Mouse (Mus musculus): Measurements from ENCODE around the gene Shisa9.

- no peak for TF ChIP-seq ZKSCAN1 (IDR thresholded peaks at IDR 0.05; ENCODE audit: borderline replicate concordance, low read depth, low read length)
- no peak for TF ChIP-seq HCFC1 (IDR thresholded peaks at IDR 0.05; ENCODE audit: low read depth, low read length)
- TF ChIP-seq MAFK (IDR thresholded peaks at IDR 0.05; ENCODE audit: insufficient replicate concordance, low read length), result no peak
- no peak for TF ChIP-seq CTCF (conservative IDR thresholded peaks at IDR 0.05 in 1 of 2, IDR thresholded peaks at IDR 0.05 in 1 of 2; ENCODE audit: low read depth in 2 of 2, low read length in 2 of 2)
- TF ChIP-seq MAX (IDR thresholded peaks at IDR 0.05; ENCODE audit: low read length), result no peak
- no peak for TF ChIP-seq KAT2A (IDR thresholded peaks at IDR 0.05; ENCODE audit: insufficient replicate concordance, low read length)
- no peak for TF ChIP-seq BHLHE40 (IDR thresholded peaks at IDR 0.05; ENCODE audit: low read depth, low read length)
Measured at GRCm38 (mm10) chr16:12034868-12035267, 51.0 kb downstream of the Shisa9 start.
